Mouse (Mus musculus) spleen, adult 18-20 months (tissue): Measurements from ENCODE around the gene Apoh.

Source experiments
- DNase-seq, 2 experiments: peaks; one replicate each; pipeline ENCODE4 v3.0.0; 2022; ENCODE audit warnings: mixed read lengths in 2 of 2

Apoh gene

GRCm38 (mm10) chr11:108342781-108343768, at the start of gene Apoh:
Gene Apoh, plus strand, starts transcription at chr11:108343354.
- no peak for DNase-seq

GRCm38 (mm10) chr11:108293843-108294242, 49.3 kb upstream of the Apoh start:
- no peak for DNase-seq

- no peak for DNase-seq
Measured at GRCm38 (mm10) chr11:108294305-108294813, 48.8 kb upstream of the Apoh start.

GRCm38 (mm10) chr11:108295373-108295772, 47.8 kb upstream of the Apoh start:
- DNase-seq = no peak

- no peak for DNase-seq
Measured at GRCm38 (mm10) chr11:108297956-108298355, 45.2 kb upstream of the Apoh start.

GRCm38 (mm10) chr11:108299913-108300312, 43.2 kb upstream of the Apoh start:
- no peak for DNase-seq

GRCm38 (mm10) chr11:108300443-108300842, 42.7 kb upstream of the Apoh start:
- no peak for DNase-seq

GRCm38 (mm10) chr11:108301036-108301435, 42.1 kb upstream of the Apoh start:
- no peak for DNase-seq

- no peak for DNase-seq
Measured at GRCm38 (mm10) chr11:108301796-108302490, 41.2 kb upstream of the Apoh start.

- DNase-seq = no peak
Measured at GRCm38 (mm10) chr11:108303787-108304186, 39.4 kb upstream of the Apoh start.

GRCm38 (mm10) chr11:108307258-108307657, 35.9 kb upstream of the Apoh start:
- no peak for DNase-seq

GRCm38 (mm10) chr11:108308253-108308652, 34.9 kb upstream of the Apoh start:
- no peak for DNase-seq

GRCm38 (mm10) chr11:108309791-108310190, 33.4 kb upstream of the Apoh start:
- no peak for DNase-seq

GRCm38 (mm10) chr11:108311912-108312311, 31.2 kb upstream of the Apoh start:
- no peak for DNase-seq

GRCm38 (mm10) chr11:108312516-108312915, 30.6 kb upstream of the Apoh start:
- DNase-seq = no peak

GRCm38 (mm10) chr11:108315736-108316135, 27.4 kb upstream of the Apoh start:
- DNase-seq = no peak

GRCm38 (mm10) chr11:108317878-108318277, 25.3 kb upstream of the Apoh start:
- no peak for DNase-seq

GRCm38 (mm10) chr11:108319162-108319561, 24.0 kb upstream of the Apoh start:
- DNase-seq = no peak

GRCm38 (mm10) chr11:108320561-108320960, 22.6 kb upstream of the Apoh start:
- DNase-seq = no peak

- DNase-seq = no peak
Measured at GRCm38 (mm10) chr11:108322156-108322555, 21.0 kb upstream of the Apoh start.

- DNase-seq = no peak
Measured at GRCm38 (mm10) chr11:108325943-108326342, 17.2 kb upstream of the Apoh start.

GRCm38 (mm10) chr11:108330818-108331217, 12.3 kb upstream of the Apoh start:
- no peak for DNase-seq

GRCm38 (mm10) chr11:108333006-108333405, 10.1 kb upstream of the Apoh start:
- DNase-seq = no peak
